Mouse (Mus musculus): ENCODE data around the gene Pank3. TPM values are rescaled to one million over a fixed set of nuclear protein-coding genes. Genes with fewer than 3 reads are reported as not detected.

Pank3 gene
- total and polyA plus RNA-seq, 3 experiments = 18.2 to 40.2 (median 22.5) TPM

- peaks cover 35 to 51% of the 10 kb centered on the region in 2 experiments for H3K36me3 ChIP-seq (replicated peaks in 1 of 2; ENCODE audit: control insufficient read depth in 1 of 2, insufficient read depth in 1 of 2, low read length in 1 of 2)
- peak overlapping the region; percentile 96 for H3K9ac ChIP-seq (ENCODE audit: insufficient read depth, low read depth)
- no peaks in the 10 kb centered on the region for H3K9me3 ChIP-seq (replicated peaks; ENCODE audit: low read length)
- DNase-seq (ENCODE audit: extremely low read depth) = peak; percentile 30
- in situ Hi-C loops (cut with MboI; ENCODE audit: low pct_ligation_motif_present, low pct_unique_long_range_greater_than_20kb, low sequenced_read_pairs) = loop anchor here (5.0 to 25.0 kb wide), 2 partner anchors 56 to 996 kb away; partner anchors contain the start of gene Spdl1
- no peaks in the 10 kb centered on the region for H3K27me3 ChIP-seq (replicated peaks)
- TF ChIP-seq ETS1 (conservative IDR thresholded peaks at IDR 0.05; ENCODE audit: low read depth, low read length) (no peak), USF1 (IDR thresholded peaks at IDR 0.05; ENCODE audit: low read depth, low read length) (no peak), HCFC1 (IDR thresholded peaks at IDR 0.05; ENCODE audit: low read depth, low read length) (no peak), MAFK (IDR thresholded peaks at IDR 0.05; ENCODE audit: insufficient replicate concordance, low read length) (0 out of 2 replicates have a peak, but pooled peaks have one; percentile 57), CTCF (conservative IDR thresholded peaks at IDR 0.05 in 1 of 2, IDR thresholded peaks at IDR 0.05 in 1 of 2; ENCODE audit: low read depth in 2 of 2, low read length in 2 of 2) (no peak), USF2 (conservative IDR thresholded peaks at IDR 0.05; ENCODE audit: low read depth, low read length) (no peak)
- H3K79me2 ChIP-seq (replicated peaks; ENCODE audit: control insufficient read depth, extremely low read depth, insufficient read depth, poor library complexity, severe bottlenecking) = peaks cover 49% of the 10 kb centered on the region
- dilution Hi-C loops (cut with MboI; ENCODE audit: extremely low pct_ligation_motif_present, extremely low pct_unique_long_range_greater_than_20kb, low sequenced_read_pairs) = no loop called here
- peaks cover 7 to 35% of the 10 kb centered on the region in 2 experiments for H3K4me1 ChIP-seq (ENCODE audit: control insufficient read depth in 1 of 2, insufficient read depth in 2 of 2)
- no peak overlapping the region for H3K27ac ChIP-seq (ENCODE audit: insufficient read depth, low read depth)
- H3K4me2 ChIP-seq (ENCODE audit: insufficient read depth, low read depth, poor library complexity, severe bottlenecking) = peak overlapping the region; percentile 84
- peak overlapping the region; percentile 90 to 98 (median 97) for H3K4me3 ChIP-seq (replicated peaks in 1 of 3; ENCODE audit: low read depth in 2 of 3, low read length in 2 of 3, poor library complexity in 1 of 3)
Measured at GRCm38 (mm10) chr11:35833270-35833669, 64.0 kb downstream of the Pank3 start.

GRCm38 (mm10) chr11:35834022-35834760 is 64.9 kb downstream of the Pank3 start, which contains the start of gene Rars:
TSS of gene Rars (minus strand) at chr11:35834506.
- in situ Hi-C loops (cut with MboI; ENCODE audit: low pct_ligation_motif_present, low pct_unique_long_range_greater_than_20kb, low sequenced_read_pairs) (loop anchor here (5.0 to 25.0 kb wide), 2 partner anchors 57 to 997 kb away; partner anchors contain the start of gene Spdl1), dilution Hi-C loops (cut with MboI; ENCODE audit: extremely low pct_ligation_motif_present, extremely low pct_unique_long_range_greater_than_20kb, low sequenced_read_pairs) (no loop called here)
- Histone ChIP-seq H3K9me3 (replicated peaks; ENCODE audit: low read length) (no peaks in the 10 kb centered on the region), H3K4me2 (ENCODE audit: insufficient read depth, low read depth, poor library complexity, severe bottlenecking) (peak within 1 kb of the TSS; percentile 84), H3K79me2 (replicated peaks; ENCODE audit: control insufficient read depth, extremely low read depth, insufficient read depth, poor library complexity, severe bottlenecking) (peaks cover 42% of the 10 kb centered on the region), H3K4me3 (replicated peaks in 1 of 3; ENCODE audit: low read depth in 2 of 3, low read length in 2 of 3, poor library complexity in 1 of 3) (peak within 1 kb of the TSS; percentile 90 to 98 (median 97)), H3K9ac (ENCODE audit: insufficient read depth, low read depth) (peak within 1 kb of the TSS; percentile 96), H3K27ac (ENCODE audit: insufficient read depth, low read depth) (peak within 1 kb of the TSS; percentile 47), H3K27me3 (replicated peaks) (no peaks in the 10 kb centered on the region), H3K4me1 (ENCODE audit: control insufficient read depth in 1 of 2, insufficient read depth in 2 of 2) (peaks cover 7 to 43% of the 10 kb centered on the region in 2 experiments), H3K36me3 (replicated peaks in 1 of 2; ENCODE audit: control insufficient read depth in 1 of 2, insufficient read depth in 1 of 2, low read length in 1 of 2) (peaks cover 26 to 44% of the 10 kb centered on the region in 2 experiments)
- TF ChIP-seq ZMIZ1 (IDR thresholded peaks at IDR 0.05; ENCODE audit: low read depth, low read length) (peak; percentile 22; the same call in 1 of the 2 replicates), MYC (IDR thresholded peaks at IDR 0.05; ENCODE audit: low read depth, low read length) (peak; percentile 88; the same call in 1 of the 2 replicates), MAX (IDR thresholded peaks at IDR 0.05; ENCODE audit: low read length) (peak; percentile 82), MAFK (IDR thresholded peaks at IDR 0.05; ENCODE audit: insufficient replicate concordance, low read length) (no peak), HCFC1 (IDR thresholded peaks at IDR 0.05; ENCODE audit: low read depth, low read length) (peak; percentile 92), MXI1 (IDR thresholded peaks at IDR 0.05; ENCODE audit: low read depth, low read length) (peak; percentile 93), KAT2A (IDR thresholded peaks at IDR 0.05; ENCODE audit: insufficient replicate concordance, low read length) (peak; percentile 90; the same call in 1 of the 2 replicates), ZC3H11A (IDR thresholded peaks at IDR 0.05; ENCODE audit: low read depth, low read length) (no peak), SIN3A (IDR thresholded peaks at IDR 0.05; ENCODE audit: low read length) (peak; percentile 90), TCF12 (IDR thresholded peaks at IDR 0.05; ENCODE audit: low read depth, low read length) (peak; percentile 83), NELFE (IDR thresholded peaks at IDR 0.05; ENCODE audit: low read depth, low read length) (peak; percentile 92), MEF2A (IDR thresholded peaks at IDR 0.05; ENCODE audit: borderline replicate concordance, low read depth, low read length) (peak; percentile 60), EP300 (IDR thresholded peaks at IDR 0.05; ENCODE audit: low read length) (no peak), JUND (conservative IDR thresholded peaks at IDR 0.05; ENCODE audit: low read depth, low read length) (no peak), BHLHE40 (IDR thresholded peaks at IDR 0.05; ENCODE audit: low read depth, low read length) (peak; percentile 81), TBP (conservative IDR thresholded peaks at IDR 0.05; ENCODE audit: low read depth, low read length) (peak; percentile 79), JUN (IDR thresholded peaks at IDR 0.05; ENCODE audit: insufficient read depth, low read depth, low read length) (no peak), RCOR1 (conservative IDR thresholded peaks at IDR 0.05; ENCODE audit: low read depth, low read length) (peak; percentile 81), SMC3 (IDR thresholded peaks at IDR 0.05; ENCODE audit: low read depth, low read length) (peak; percentile 36; the same call in 1 of the 2 replicates), CTCF (conservative IDR thresholded peaks at IDR 0.05 in 1 of 2, IDR thresholded peaks at IDR 0.05 in 1 of 2; ENCODE audit: low read depth in 2 of 2, low read length in 2 of 2) (peak; percentile 64 to 91), ELF1 (IDR thresholded peaks at IDR 0.05; ENCODE audit: low read depth, low read length) (peak; percentile 95), POLR2AphosphoS2 (IDR thresholded peaks at IDR 0.05; ENCODE audit: low read depth, low read length) (peak; percentile 87; the same call in 1 of the 2 replicates), RAD21 (IDR thresholded peaks at IDR 0.05; ENCODE audit: low read depth, low read length) (peak; percentile 47), POLR2A (IDR thresholded peaks at IDR 0.05; ENCODE audit: low read depth, low read length) (peak; percentile 97)
- peak; percentile 99 for DNase-seq (ENCODE audit: extremely low read depth)
